Comparison of ENCODE assay signal across 10 mouse cellular contexts in genomic region chrX:129303987-129304386, GRCm38 (mm10).
DNase-seq lines count a peak whose midpoint lies in the region; ATAC-seq lines count a peak whose summit lies in the region.
"Had no signal": no experiment of that assay in that cellular context is flagged by ENCODE, and none has a peak within 500 bp of the region (broad histone marks: within the 10 kb centered on the region; RNA-seq: fewer than 3 reads in every experiment).

No protein-coding gene starts in this region.

- no peaks in the 10 kb centered on the region for H3K36me3 ChIP-seq in heart, embryonic 10.5 days
- H3K36me3 ChIP-seq in midbrain, embryonic 13.5 days = no peaks in the 10 kb centered on the region
- H3K36me3 ChIP-seq: G1E; limb, embryonic 13.5 days had no signal

- no peak overlapping the region for H3K27ac ChIP-seq in heart, embryonic 10.5 days
- no peak overlapping the region for H3K27ac ChIP-seq in midbrain, embryonic 13.5 days
- H3K27ac ChIP-seq: limb, embryonic 13.5 days had no signal

- peak; percentile 30 to 60 for DNase-seq in heart, adult 18-20 months
- DNase-seq in heart, embryonic 10.5 days (ENCODE audit: low spot score) = no peak
- DNase-seq in Muller cell, postnatal 12 days (ENCODE audit: inconsistent ontology term) = peak; percentile 46
- peak; percentile 52 for DNase-seq in cerebellum, adult 9-11 months
- peak; percentile 39 to 44 for DNase-seq in frontal cortex, postnatal 36 days (ENCODE audit: low spot score in 2 of 2)
- DNase-seq in layer of hippocampus, postnatal 25 days (ENCODE audit: extremely low spot score in 1 of 2, low spot score in 1 of 2) = peak; percentile 12 to 52
- DNase-seq in thymus, postnatal 0 days (ENCODE audit: low spot score) = peak; percentile 48

- no peak overlapping the region for H3K4me3 ChIP-seq in heart, embryonic 10.5 days
- H3K4me3 ChIP-seq in midbrain, embryonic 13.5 days (replicated peaks) = no peak overlapping the region
- H3K4me3 ChIP-seq: limb, embryonic 13.5 days had no signal

- no peaks in the 10 kb centered on the region for H3K9me3 ChIP-seq in heart, embryonic 10.5 days
- no peaks in the 10 kb centered on the region for H3K9me3 ChIP-seq in midbrain, embryonic 13.5 days
- H3K9me3 ChIP-seq: G1E; limb, embryonic 13.5 days had no signal

- peak; percentile 11; the same call in 1 of the 2 replicates for ATAC-seq in midbrain, embryonic 13.5 days

- 43% methylated on average over 5 of the region's 5 CpGs for whole genome bisulfite sequencing in heart, embryonic 10.5 days
- WGBS in midbrain, embryonic 13.5 days = 44% methylated on average over 5 of the region's 5 CpGs

- no peaks in the 10 kb centered on the region for H3K27me3 ChIP-seq in heart, embryonic 10.5 days (ENCODE audit: insufficient read depth, poor library complexity, severe bottlenecking)
- no peaks in the 10 kb centered on the region for H3K27me3 ChIP-seq in midbrain, embryonic 13.5 days
- H3K27me3 ChIP-seq: limb, embryonic 13.5 days had no signal

- H3K4me1 ChIP-seq in heart, embryonic 10.5 days = no peaks in the 10 kb centered on the region
- H3K4me1 ChIP-seq in midbrain, embryonic 13.5 days (replicated peaks) = no peaks in the 10 kb centered on the region
- H3K4me1 ChIP-seq: limb, embryonic 13.5 days had no signal

- no peak overlapping the region for H3K4me2 ChIP-seq in midbrain, embryonic 13.5 days (replicated peaks)
- H3K4me2 ChIP-seq: limb, embryonic 13.5 days had no signal

- no peak overlapping the region for H3K9ac ChIP-seq in midbrain, embryonic 13.5 days (replicated peaks)
- H3K9ac ChIP-seq: limb, embryonic 13.5 days had no signal
